Mouse (Mus musculus): ENCODE measurements around the gene Klhl29.

Gene Klhl29

GRCm38 (mm10) chr12:5166141-5166540, 209.3 kb downstream of the Klhl29 start:
- no peak for DNase-seq

- no peak for DNase-seq
These were observed 210.1 kb downstream of the Klhl29 start for GRCm38 (mm10) chr12:5165411-5165810.

- no peak for DNase-seq
These were observed 212.8 kb downstream of the Klhl29 start for GRCm38 (mm10) chr12:5162672-5163071.

- no peak for DNase-seq
These were observed 213.9 kb downstream of the Klhl29 start for GRCm38 (mm10) chr12:5161631-5162030.

- DNase-seq: no peak
These were observed 217.5 kb downstream of the Klhl29 start for GRCm38 (mm10) chr12:5157931-5158481.

- DNase-seq: peak; percentile 28
These were observed 218.3 kb downstream of the Klhl29 start for GRCm38 (mm10) chr12:5157021-5157681.

- no peak for DNase-seq
These were observed 220.3 kb downstream of the Klhl29 start for GRCm38 (mm10) chr12:5155177-5155576.

GRCm38 (mm10) chr12:5151859-5152258, 223.6 kb downstream of the Klhl29 start:
- DNase-seq: no peak

DNA sequence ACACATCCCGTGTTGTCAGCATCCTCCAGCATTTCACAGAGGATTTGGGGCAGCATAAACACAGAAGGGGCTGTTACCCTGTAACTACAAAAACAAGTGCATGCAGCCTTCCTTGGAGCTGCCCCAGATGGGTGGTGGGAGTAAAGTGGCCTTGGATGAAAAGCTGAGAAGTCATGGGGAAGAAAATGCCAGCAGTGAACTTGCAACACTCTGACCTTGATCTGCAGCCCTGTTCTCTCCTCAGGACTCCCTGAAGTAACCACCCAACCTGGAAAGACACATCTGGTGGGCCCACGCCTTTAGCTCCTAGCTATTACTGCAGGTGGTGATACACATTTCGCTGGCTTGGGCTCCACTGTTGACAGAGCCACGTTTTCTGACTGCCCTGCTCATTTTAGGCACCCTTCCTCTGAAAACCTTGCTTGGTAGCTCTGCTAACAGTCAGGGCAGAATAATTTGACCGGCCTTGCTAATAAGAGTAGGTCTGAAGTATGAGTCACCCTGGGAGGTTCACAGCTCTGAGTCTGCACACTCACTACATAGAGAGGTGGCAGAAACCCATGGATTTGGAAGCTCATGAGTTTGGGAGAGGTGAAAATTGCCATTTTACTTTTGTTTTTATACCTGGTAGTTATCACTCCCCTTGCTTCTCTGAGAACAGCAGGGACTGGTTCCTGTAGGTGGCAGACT, 228.0 kb downstream of the Klhl29 start:
- no peak for DNase-seq

GRCm38 (mm10) chr12:5143903-5144781, 231.3 kb downstream of the Klhl29 start:
- DNase-seq: no peak

DNA sequence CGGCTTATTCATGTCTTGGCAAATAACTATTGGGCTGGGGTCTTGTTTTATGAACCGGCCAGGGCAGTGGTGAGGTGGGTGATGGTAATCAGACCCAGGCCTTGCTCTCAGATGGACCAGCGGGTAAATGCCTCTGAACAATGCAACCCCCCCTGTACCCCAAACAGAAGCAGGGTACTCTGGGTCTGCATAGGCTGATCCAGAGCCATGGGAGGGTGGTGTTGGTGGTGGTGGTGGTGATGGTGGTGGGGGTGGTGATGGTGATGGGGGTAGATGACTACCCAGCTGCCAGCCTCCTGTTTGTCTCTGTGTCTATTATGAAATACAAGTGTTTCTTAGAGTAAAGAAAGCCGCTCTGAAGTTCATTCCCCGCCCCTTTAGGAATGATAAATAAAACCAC, 232.3 kb downstream of the Klhl29 start:
- no peak for DNase-seq

- DNase-seq: peak; percentile 63
These were observed 232.7 kb downstream of the Klhl29 start for GRCm38 (mm10) chr12:5142776-5143175.

- no peak for DNase-seq
These were observed 234.4 kb downstream of the Klhl29 start for GRCm38 (mm10) chr12:5141040-5141439.

DNA sequence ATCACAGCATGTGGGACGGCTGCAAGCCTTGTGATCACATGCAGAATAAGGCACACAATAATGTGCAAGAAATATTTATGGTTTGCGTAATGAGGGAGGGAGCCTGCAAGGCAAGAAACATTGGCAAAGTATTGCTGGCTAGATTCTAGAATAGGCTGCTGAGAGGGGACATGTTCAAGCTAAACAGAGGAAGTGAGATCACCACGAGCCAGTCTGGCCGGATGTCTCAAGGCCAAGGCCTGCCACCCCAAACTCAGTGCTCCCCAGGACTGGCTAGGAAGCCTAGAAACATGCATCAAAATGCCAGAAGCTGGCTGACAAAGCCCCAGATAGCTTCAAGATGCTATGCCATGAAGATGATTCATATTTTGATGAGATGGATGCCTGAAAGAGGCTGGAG, 236.2 kb downstream of the Klhl29 start:
- DNase-seq: no peak

DNA sequence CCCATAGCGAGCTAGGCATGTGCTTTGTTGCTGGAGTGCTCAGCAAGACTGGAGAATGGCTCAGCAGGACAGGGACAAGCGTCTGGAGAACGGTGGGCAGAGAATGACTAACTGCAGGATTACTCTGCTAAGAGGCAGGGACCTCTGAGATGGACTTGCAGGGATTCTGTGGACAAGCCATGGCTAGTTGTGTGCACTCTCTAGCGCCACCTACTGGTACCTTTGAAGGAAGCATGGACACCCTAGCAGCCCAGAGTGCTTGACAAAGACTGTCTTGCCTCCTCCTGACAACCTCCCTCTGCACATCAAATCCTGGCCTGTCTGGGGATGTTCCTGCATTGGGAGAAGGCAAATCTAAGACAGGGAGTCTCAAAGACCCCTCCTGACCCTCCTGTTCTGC, 239.2 kb downstream of the Klhl29 start:
- DNase-seq: peak; percentile 49

- no peak for DNase-seq
These were observed 246.3 kb downstream of the Klhl29 start for GRCm38 (mm10) chr12:5129190-5129589.

DNA sequence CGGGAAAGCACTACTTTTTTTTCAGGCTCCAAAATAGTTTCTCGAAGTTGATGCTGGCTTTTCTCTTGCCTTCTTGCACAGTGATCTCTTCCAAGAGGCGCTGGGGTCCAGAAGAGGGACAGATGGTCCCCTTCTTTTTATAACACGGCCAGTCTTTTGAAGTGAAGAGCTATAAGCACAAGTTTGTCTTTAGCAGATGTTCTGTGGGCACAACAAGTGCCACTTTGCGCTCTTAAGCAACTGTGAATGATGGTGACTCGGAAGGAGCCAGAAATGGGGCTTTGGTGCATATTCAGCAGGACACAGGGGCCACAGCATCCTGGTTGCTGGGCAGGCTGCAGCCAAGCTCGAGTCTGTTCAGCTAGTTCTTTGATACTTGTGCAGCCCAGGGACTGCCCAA, 249.6 kb downstream of the Klhl29 start:
- DNase-seq: no peak

- no peak for DNase-seq
These were observed 252.5 kb downstream of the Klhl29 start for GRCm38 (mm10) chr12:5122972-5123371.

DNA sequence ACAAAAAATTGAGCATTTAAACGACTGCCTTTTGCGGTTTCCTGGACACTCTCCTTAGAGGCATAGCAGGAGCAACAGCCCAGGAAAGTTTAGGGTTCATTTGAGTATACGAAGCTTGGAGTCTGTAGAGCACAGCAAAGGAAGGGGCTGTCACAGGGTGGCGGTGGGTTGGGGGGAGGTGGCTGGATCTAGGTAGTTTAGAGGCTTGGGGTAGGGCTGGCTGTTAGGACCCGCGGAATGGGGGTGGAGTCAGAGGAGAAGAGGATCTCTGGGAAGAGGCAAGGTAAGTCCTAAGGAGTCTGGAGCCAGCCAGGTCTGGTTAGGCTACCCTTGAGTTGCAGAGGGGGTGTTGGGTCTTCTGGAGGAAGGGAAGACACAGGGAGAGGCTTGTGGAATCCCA, 255.2 kb downstream of the Klhl29 start:
- DNase-seq: peak; percentile 63

DNA sequence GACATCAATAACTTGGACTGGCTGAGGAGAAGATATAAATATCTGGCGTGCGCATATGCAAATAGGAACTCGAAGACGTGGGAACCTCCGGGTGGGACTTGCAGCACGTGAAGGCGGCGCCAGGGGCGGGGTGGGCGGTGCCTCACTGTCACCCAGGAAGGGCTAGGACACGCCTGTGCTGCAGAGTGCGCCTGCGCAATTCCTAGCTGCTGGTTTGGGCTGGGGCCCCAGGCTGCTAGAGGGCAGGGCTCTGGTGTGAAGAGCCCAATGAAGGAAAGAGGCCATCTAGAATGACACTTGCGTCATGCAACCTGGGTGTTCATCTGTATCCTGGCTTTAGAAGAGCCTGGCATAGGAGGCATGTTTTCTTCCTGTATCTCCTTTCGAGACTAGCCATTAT, 255.8 kb downstream of the Klhl29 start:
- peak; percentile 99 for DNase-seq

GRCm38 (mm10) chr12:5119286-5119685, 256.2 kb downstream of the Klhl29 start:
- no peak for DNase-seq

DNA sequence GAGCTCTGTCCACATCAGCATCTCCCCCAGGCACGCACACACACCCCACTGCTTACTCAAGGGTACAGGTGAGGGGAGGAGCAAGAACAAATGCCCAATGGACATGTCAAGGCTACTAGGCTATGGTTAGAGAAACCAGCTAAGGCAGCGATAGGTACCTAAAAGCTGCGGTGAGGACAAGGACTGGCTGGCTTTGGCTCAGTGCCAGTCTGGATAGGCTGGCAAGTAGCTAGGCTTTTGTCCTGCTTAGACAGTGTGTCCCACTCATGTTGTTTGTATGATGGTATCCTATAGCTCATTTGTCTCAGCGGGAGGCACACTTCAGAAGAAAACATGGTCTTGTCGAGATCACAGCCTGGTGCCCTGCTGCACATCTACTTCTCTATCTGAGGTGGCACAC, 258.9 kb downstream of the Klhl29 start:
- DNase-seq: no peak

GRCm38 (mm10) chr12:5114631-5115030, 260.9 kb downstream of the Klhl29 start:
- DNase-seq: no peak
